Mouse (Mus musculus) liver, embryonic 13.5 days (tissue): ENCODE measurements at regions not wholly inside any gene's neighbourhood (a gene's known extent, or its start where the extent isn't known, plus 50 kb on each side); places are given as distances from the start of the nearest gene placed in this dataset.
"Not testable (repeated sequence)": the region's sequence is repeated elsewhere in the genome, so short reads cannot be mapped to it uniquely, and the experiment has no call there.

Experiments used
- ATAC-seq: fragments of 200-750 bp; cut with Nextera tagmentation; 2 replicates; pipeline ENCODE4 v1.8.0; 2017; ENCODE audit warnings: low read depth, mild to moderate bottlenecking, moderate number of reproducible peaks, moderate library complexity
- DNase-seq: peaks from one replicate; pipeline ENCODE4 v3.0.0; 2022
- H3K27ac ChIP-seq: fragments of 300-500 bp; sonication (generic); 2 replicates; pipeline ENCODE4 v1.5.1; 2015; ENCODE audit warnings: moderate library complexity, mild to moderate bottlenecking, inconsistent platforms
- H3K27me3 ChIP-seq: fragments of 300-500 bp; sonication (generic); 2 replicates; pipeline ENCODE4 v1.6.1; 2015; ENCODE audit warnings: mild to moderate bottlenecking, inconsistent platforms
- H3K36me3 ChIP-seq: fragments of 300-500 bp; sonication (generic); 2 replicates; pipeline ENCODE4 v1.6.1; 2015; ENCODE audit warnings: mild to moderate bottlenecking, inconsistent platforms
- H3K4me1 ChIP-seq: fragments of 300-500 bp; sonication (generic); replicated peaks from 2 replicates; pipeline ENCODE4 v1.6.1; 2015; ENCODE audit warnings: inconsistent platforms
- H3K4me2 ChIP-seq: fragments of 300-500 bp; sonication (generic); 2 replicates; pipeline ENCODE4 v1.6.1; 2015; ENCODE audit warnings: inconsistent platforms, mild to moderate bottlenecking, moderate library complexity
- H3K4me3 ChIP-seq: fragments of 300-500 bp; sonication (generic); replicated peaks from 2 replicates; pipeline ENCODE4 v1.5.1; 2015; ENCODE audit warnings: mild to moderate bottlenecking, inconsistent platforms
- H3K9ac ChIP-seq: fragments of 300-500 bp; sonication (generic); 2 replicates; pipeline ENCODE4 v1.6.1; 2015; ENCODE audit warnings: mild to moderate bottlenecking, inconsistent platforms
- H3K9me3 ChIP-seq: fragments of 300-500 bp; sonication (generic); replicated peaks from 2 replicates; pipeline ENCODE4 v1.6.1; 2016; ENCODE audit warnings: inconsistent platforms
- WGBS: fragments of 180-500 bp; shearing (Covaris S2); methylation state at CpG from one replicate; pipeline ENCODE4 v1.1.7; 2015; ENCODE audit not compliant: insufficient replicate concordance; 5-methylcytosine and 5-hydroxymethylcytosine counted together

DNA sequence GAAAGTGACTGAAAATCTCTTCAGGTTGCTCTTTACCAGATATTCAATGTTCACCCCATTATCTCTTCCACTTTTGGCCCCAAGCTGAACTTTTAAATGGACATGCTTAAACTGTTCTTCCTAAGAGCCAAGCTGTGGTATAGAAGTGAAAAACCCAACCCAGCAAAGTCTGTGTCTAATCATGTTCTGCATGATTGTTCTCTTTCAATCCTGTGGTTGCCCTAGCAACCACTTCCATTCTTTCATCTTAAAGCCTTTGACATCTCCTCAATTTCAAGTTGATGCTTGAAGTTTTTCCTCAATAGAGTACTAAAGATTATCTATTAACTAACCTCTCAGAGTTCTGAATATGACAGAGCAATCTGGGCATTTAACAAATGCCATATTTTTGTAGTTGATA lies 75.6 kb upstream of the Trim24 start:
- Histone ChIP-seq H3K4me1 (no peaks in the 10 kb centered on the region), H3K9me3 (no peaks in the 10 kb centered on the region; the same call in 1 of the 2 replicates), H3K27me3 (no peaks in the 10 kb centered on the region), H3K4me3 (no peak overlapping the region), H3K36me3 (no peaks in the 10 kb centered on the region), H3K9ac (no peak overlapping the region), H3K4me2 (no peak overlapping the region), H3K27ac (no peak overlapping the region)
- ATAC-seq (no peak), DNase-seq (no peak)

DNA sequence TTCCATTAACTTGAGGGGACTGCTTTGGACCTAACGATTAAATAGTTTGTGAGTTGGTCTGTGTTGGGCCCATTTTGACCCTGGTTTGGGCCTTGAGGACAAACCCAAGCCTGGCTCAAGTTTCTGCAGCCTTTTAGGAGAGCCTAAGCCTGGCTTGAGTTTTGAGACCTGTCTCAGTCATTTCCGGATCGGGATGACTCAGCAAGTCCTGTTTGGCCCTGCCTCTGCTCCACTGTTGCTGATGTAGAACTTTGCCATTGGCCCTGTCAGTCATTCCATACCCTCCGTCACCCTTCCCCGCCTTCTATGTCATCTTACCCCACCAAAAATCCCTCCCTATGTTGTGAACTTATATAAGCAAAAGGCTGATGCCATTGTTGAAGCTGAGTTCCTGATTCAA lies 67.4 kb upstream of the Trim24 start:
- WGBS: 78% methylated on average over 5 of the region's 5 CpGs
- H3K27ac ChIP-seq: no peak overlapping the region

GRCm38 (mm10) chr6:37805896-37806295 lies 64.7 kb upstream of the Trim24 start:
- DNase-seq: peak; percentile 15
- 88% methylated on average over 24 of the region's 24 CpGs for WGBS

More for the DNA sequence above, 67.4 kb upstream of the Trim24 start:
- Histone ChIP-seq H3K4me1 (no peaks in the 10 kb centered on the region), H3K4me2 (no peak overlapping the region), H3K27me3 (no peaks in the 10 kb centered on the region), H3K9me3 (no peaks in the 10 kb centered on the region), H3K9ac (no peak overlapping the region), H3K36me3 (no peaks in the 10 kb centered on the region), H3K4me3 (no peak overlapping the region)
- no peak for ATAC-seq
- DNase-seq: no peak

DNA sequence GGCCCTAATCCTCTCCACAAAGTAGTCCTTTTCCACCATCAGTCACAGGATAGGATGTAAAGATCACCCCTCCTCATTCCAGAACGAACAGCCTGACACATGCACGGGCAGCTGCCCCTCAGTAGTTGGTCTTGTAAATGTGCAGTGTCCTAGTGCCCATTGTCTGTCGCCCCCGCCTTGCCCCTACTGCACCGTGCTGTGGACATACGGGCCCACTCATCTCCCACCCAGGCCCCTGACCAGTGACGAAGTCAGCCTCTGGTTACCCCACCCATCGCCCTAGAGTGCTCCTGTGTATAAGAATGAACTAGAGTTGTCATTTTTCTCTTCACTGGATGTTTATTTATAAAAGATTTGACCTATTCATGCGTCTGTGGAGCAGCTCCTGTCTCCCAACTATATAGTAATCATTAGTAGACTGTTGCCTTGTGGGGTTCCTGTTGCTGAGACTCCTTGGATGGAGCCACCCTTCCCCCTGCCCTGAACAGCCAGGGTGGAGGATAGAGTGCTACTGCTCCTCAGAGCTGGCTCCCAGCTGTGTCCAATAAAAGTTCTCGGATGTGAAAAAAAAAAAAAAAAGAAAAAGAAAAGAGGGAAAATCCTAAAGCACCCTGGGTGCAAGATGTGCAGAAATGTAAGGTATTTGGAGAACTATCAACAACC lies 64.0 kb upstream of the Trim24 start:
- not testable (repeated sequence) for H3K36me3 ChIP-seq, H3K9me3 ChIP-seq, H3K27me3 ChIP-seq, H3K4me1 ChIP-seq, DNase-seq, H3K4me2 ChIP-seq, H3K9ac ChIP-seq, H3K4me3 ChIP-seq, H3K27ac ChIP-seq
- peak; percentile 43; the same call in 1 of the 2 replicates for ATAC-seq
- WGBS: 71% methylated on average over 1 of the region's 10 CpGs

More at GRCm38 (mm10) chr6:37805896-37806295, 64.7 kb upstream of the Trim24 start:
- H3K9ac ChIP-seq, H3K27me3 ChIP-seq, H3K36me3 ChIP-seq, H3K27ac ChIP-seq, ATAC-seq, H3K4me3 ChIP-seq, H3K4me1 ChIP-seq, H3K4me2 ChIP-seq, H3K9me3 ChIP-seq: not testable (repeated sequence)

DNA sequence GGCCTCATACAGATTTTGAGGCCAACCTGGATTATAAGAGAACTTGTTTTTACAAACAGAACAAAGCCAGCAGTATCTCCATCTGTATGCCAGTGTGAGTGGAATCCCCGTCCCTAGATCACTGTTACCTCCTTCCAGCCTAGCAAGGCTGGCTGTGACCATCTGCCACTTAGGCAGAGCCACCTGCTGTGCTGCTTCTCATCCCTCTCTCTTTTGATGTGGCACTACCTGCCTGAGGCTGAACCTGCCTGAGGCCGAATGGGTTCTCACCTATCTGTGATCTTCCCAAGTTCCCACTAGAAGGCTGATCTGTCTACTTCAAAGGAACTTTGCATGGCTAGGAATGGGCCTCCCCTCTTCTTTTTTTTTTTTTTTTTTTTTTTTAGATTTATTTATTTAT lies 55.4 kb upstream of the Trim24 start:
- H3K4me2 ChIP-seq, H3K4me1 ChIP-seq, DNase-seq, H3K36me3 ChIP-seq, H3K27ac ChIP-seq, H3K9ac ChIP-seq, ATAC-seq, H3K4me3 ChIP-seq, H3K9me3 ChIP-seq, H3K27me3 ChIP-seq: not testable (repeated sequence)
- 61% methylated on average over 2 of the region's 2 CpGs for WGBS
